Mouse (Mus musculus): ENCODE results near the gene Ulk1. TPM values are rescaled to one million over a fixed set of nuclear protein-coding genes. Genes with fewer than 3 reads are reported as not detected.

Ulk1 gene
- polyA plus RNA-seq, 1 experiment from 2014 or later, result 27.4 TPM

DNA sequence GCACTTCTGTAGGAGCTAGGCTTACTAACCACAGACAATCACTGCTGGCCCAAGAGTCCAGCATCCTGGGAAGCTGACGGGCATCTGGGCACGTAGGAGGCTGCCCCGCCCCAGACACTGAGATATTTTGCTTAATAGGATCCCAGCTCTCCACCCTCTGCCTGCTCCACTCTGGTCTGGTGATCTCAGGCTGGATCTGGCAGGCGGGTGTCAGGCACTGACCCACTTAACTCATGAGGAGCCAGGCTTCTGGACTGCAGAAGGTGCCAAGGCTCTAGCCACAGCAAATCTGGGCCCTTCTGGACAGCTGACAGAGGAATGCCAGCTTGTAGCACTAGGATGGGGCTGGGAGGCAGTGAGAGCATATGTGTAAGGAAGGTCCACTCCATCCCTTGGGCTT is 7.7 kb downstream of the Ulk1 start:
- H3K4me1 ChIP-seq (ENCODE audit: control insufficient read depth, insufficient read depth, low read length), result no peaks in the 10 kb centered on the region; the same call in 1 of the 2 replicates
- ATAC-seq (replicated peaks; ENCODE audit: insufficient number of reproducible peaks, low FRiP score, low TSS enrichment, low read depth), result no peak
- H3K27me3 ChIP-seq (ENCODE audit: control insufficient read depth, insufficient read depth, low read length), result no peaks in the 10 kb centered on the region
- no peak overlapping the region for H3K4me2 ChIP-seq (ENCODE audit: low read depth, low read length)
- peaks cover 8% of the 10 kb centered on the region for H3K36me3 ChIP-seq (replicated peaks; ENCODE audit: control insufficient read depth, insufficient read depth, low read depth, low read length)
- DNase-seq (ENCODE audit: low spot score), result no peak
- 81% methylated on average over 4 of the region's 4 CpGs for WGBS
- no peak overlapping the region for H3K4me3 ChIP-seq (ENCODE audit: low read depth, low read length)
- no peaks in the 10 kb centered on the region for H3K9me3 ChIP-seq (replicated peaks; ENCODE audit: control insufficient read depth, low read length)
- H3K27ac ChIP-seq (replicated peaks; ENCODE audit: low read depth, low read length), result no peak overlapping the region
- H3K9ac ChIP-seq (replicated peaks; ENCODE audit: low read length), result no peak overlapping the region

DNA sequence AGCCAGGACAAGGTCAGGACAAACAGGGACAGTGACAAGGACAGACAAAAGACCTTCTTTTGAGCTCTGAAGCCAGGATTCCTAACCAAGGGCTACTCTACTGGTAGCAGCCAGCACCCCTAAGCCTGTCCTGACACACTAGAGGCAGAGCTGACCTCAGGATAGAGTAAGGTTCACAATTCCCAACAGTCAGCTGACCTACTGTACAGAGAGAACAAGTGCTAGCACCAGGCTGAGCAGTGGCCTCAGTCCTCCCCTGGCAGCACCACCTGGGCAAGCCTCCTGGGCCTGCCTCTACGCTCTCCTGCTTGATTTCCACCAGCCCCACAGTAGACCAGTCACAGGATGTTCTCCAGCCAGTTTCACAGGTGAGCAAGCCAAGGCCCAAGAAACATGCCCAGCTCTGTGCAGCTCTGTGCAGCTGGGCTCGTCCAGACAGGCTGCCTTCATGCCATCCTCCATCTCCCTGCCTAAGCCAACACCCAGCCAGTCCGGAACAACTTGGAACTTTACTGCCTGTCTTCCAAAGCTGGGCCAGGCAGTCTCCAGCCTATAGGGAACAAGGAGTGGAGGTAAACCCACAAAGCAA is 8.8 kb downstream of the Ulk1 start:
- no peak for DNase-seq (ENCODE audit: low spot score)
- Histone ChIP-seq H3K9me3 (replicated peaks; ENCODE audit: control insufficient read depth, low read length) (no peaks in the 10 kb centered on the region), H3K4me1 (ENCODE audit: control insufficient read depth, insufficient read depth, low read length) (no peaks in the 10 kb centered on the region), H3K9ac (replicated peaks; ENCODE audit: low read length) (no peak overlapping the region), H3K27me3 (ENCODE audit: control insufficient read depth, insufficient read depth, low read length) (no peaks in the 10 kb centered on the region), H3K36me3 (replicated peaks; ENCODE audit: control insufficient read depth, insufficient read depth, low read depth, low read length) (peaks cover 9% of the 10 kb centered on the region), H3K27ac (replicated peaks; ENCODE audit: low read depth, low read length) (no peak overlapping the region), H3K4me2 (ENCODE audit: low read depth, low read length) (no peak overlapping the region), H3K4me3 (ENCODE audit: low read depth, low read length) (no peak overlapping the region)
- WGBS, result 81% methylated on average over 3 of the region's 3 CpGs
- ATAC-seq (replicated peaks; ENCODE audit: insufficient number of reproducible peaks, low FRiP score, low TSS enrichment, low read depth), result no peak

DNA sequence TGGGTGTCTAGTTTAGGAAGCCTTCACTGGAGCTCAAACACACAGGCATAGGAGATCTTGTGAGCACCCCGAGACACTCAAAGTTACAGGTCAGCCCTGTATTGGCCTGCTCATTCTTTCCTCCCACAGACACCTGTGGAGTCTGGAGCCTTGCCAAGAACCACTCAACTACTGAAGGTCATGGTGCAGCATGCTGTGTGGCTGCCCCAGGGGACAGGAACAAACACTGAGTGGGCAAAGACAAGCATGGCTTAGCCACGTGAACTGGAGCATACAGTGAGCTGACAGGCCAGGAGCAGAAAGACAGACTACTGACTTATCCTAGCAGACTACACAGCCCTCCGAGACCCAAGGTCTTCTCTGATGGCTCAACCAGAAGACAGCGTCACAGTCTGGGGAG is 12.2 kb downstream of the Ulk1 start:
- no peak for ATAC-seq (replicated peaks; ENCODE audit: insufficient number of reproducible peaks, low FRiP score, low TSS enrichment, low read depth)
- no peak overlapping the region for H3K9ac ChIP-seq (replicated peaks; ENCODE audit: low read length)
- no peak overlapping the region for H3K4me3 ChIP-seq (ENCODE audit: low read depth, low read length)
- H3K4me1 ChIP-seq (ENCODE audit: control insufficient read depth, insufficient read depth, low read length), result no peaks in the 10 kb centered on the region
- H3K4me2 ChIP-seq (ENCODE audit: low read depth, low read length), result no peak overlapping the region
- no peak overlapping the region for H3K27ac ChIP-seq (replicated peaks; ENCODE audit: low read depth, low read length)
- no peaks in the 10 kb centered on the region for H3K27me3 ChIP-seq (ENCODE audit: control insufficient read depth, insufficient read depth, low read length)
- no peaks in the 10 kb centered on the region for H3K9me3 ChIP-seq (replicated peaks; ENCODE audit: control insufficient read depth, low read length)
- DNase-seq (ENCODE audit: low spot score), result no peak
- H3K36me3 ChIP-seq (replicated peaks; ENCODE audit: control insufficient read depth, insufficient read depth, low read depth, low read length), result peaks cover 19% of the 10 kb centered on the region
- WGBS, result 90% methylated on average over 4 of the region's 4 CpGs

DNA sequence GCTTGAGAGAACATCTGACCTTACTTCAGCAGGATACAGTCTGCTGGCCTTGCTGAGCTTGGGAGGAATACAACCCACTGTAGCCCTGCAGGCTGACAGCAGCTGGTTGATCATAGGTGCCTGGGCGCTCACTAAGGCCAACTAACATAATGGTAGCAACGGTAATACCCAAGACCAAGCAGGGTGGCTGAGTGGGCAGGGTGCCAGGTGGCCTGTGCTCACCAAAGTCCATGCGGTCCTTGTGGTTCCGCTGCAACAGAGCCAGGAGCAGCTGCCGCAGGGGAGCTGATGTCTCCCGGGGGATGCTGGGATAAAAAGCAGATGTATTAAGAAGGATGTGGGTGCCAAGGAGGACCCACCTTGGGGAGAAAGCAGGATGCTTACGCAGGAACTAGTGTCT is 15.5 kb downstream of the Ulk1 start:
- DNase-seq (ENCODE audit: low spot score) (no peak), ATAC-seq (replicated peaks; ENCODE audit: insufficient number of reproducible peaks, low FRiP score, low TSS enrichment, low read depth) (no peak)
- WGBS, result 94% methylated on average over 7 of the region's 7 CpGs
- no peak overlapping the region for H3K9ac ChIP-seq (replicated peaks; ENCODE audit: low read length)
- no peaks in the 10 kb centered on the region for H3K4me1 ChIP-seq (ENCODE audit: control insufficient read depth, insufficient read depth, low read length)
- no peak overlapping the region for H3K4me3 ChIP-seq (ENCODE audit: low read depth, low read length)
- no peaks in the 10 kb centered on the region for H3K9me3 ChIP-seq (replicated peaks; ENCODE audit: control insufficient read depth, low read length)
- H3K27ac ChIP-seq (replicated peaks; ENCODE audit: low read depth, low read length), result no peak overlapping the region
- peaks cover 35% of the 10 kb centered on the region for H3K36me3 ChIP-seq (replicated peaks; ENCODE audit: control insufficient read depth, insufficient read depth, low read depth, low read length)
- H3K4me2 ChIP-seq (ENCODE audit: low read depth, low read length), result no peak overlapping the region
- no peaks in the 10 kb centered on the region for H3K27me3 ChIP-seq (ENCODE audit: control insufficient read depth, insufficient read depth, low read length)

DNA sequence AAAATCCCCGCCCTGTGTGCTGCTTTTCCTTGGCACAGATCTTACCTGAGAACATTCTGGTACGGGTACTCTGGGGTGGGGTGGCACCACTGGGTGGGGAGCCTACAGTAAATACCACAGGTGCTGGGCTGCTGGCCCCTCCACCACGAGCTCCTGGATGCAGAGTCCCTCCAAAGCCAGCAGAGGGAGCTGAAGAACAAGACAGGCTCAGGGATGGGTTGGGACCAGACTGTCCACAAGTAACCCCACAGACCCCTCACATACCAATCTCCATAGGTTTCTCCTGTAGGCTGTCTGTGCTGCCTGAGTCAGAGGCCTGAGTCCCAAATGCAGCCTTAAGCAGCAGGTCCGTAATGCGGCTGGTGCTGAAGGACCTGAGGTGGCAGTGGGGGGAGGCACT is 21.2 kb downstream of the Ulk1 start:
- Histone ChIP-seq H3K4me2 (ENCODE audit: low read depth, low read length) (no peak overlapping the region), H3K36me3 (replicated peaks; ENCODE audit: control insufficient read depth, insufficient read depth, low read depth, low read length) (peaks cover 26% of the 10 kb centered on the region), H3K9ac (replicated peaks; ENCODE audit: low read length) (no peak overlapping the region), H3K27me3 (ENCODE audit: control insufficient read depth, insufficient read depth, low read length) (no peaks in the 10 kb centered on the region), H3K4me1 (ENCODE audit: control insufficient read depth, insufficient read depth, low read length) (no peaks in the 10 kb centered on the region), H3K9me3 (replicated peaks; ENCODE audit: control insufficient read depth, low read length) (no peaks in the 10 kb centered on the region), H3K4me3 (ENCODE audit: low read depth, low read length) (no peak overlapping the region), H3K27ac (replicated peaks; ENCODE audit: low read depth, low read length) (no peak overlapping the region)
- WGBS, result 67% methylated on average over 5 of the region's 5 CpGs
- ATAC-seq (replicated peaks; ENCODE audit: insufficient number of reproducible peaks, low FRiP score, low TSS enrichment, low read depth), result peak; percentile 49; the same call in 1 of the 2 replicates
- peak; percentile 71 for DNase-seq (ENCODE audit: low spot score)

DNA sequence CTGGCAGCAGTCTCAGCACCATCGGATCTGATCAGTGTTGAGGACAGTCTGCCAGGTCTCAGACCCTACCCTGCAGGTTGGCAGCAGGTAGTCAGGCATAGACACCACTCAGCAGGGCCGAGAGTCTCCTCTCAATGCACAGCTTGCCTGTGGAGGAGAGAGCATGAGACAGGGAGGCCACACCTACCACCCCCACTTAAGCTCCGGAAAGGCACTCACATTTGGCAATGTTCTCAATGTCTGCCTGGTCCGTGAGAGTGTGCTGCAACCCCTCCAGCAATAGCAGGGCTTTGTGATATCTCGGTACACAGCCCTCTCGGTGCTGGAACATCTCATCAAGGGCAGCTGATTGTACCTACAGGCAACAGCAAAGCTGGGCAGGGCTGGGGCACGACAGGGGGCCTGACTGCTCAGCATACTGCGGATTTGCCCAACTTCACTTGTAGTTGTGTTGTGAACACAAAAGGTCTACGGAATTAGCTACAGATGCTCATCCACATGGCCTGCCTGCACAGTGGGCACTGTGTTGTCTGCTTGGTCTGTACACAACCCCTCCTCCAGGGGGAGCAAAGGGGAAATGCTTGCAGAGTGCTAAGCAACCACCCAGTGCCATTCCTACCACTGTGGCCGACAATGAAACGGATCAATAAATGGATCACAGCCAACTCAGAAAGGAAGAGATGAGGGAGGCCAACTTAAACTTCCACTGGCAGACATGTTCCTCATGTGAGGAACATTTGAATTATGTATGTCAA is 23.6 kb downstream of the Ulk1 start:
- no peaks in the 10 kb centered on the region for H3K27me3 ChIP-seq (ENCODE audit: control insufficient read depth, insufficient read depth, low read length)
- H3K4me3 ChIP-seq (ENCODE audit: low read depth, low read length), result no peak overlapping the region
- DNase-seq (ENCODE audit: low spot score) (no peak), ATAC-seq (replicated peaks; ENCODE audit: insufficient number of reproducible peaks, low FRiP score, low TSS enrichment, low read depth) (no peak)
- H3K9me3 ChIP-seq (replicated peaks; ENCODE audit: control insufficient read depth, low read length), result no peaks in the 10 kb centered on the region
- H3K36me3 ChIP-seq (replicated peaks; ENCODE audit: control insufficient read depth, insufficient read depth, low read depth, low read length), result peaks cover 15% of the 10 kb centered on the region
- 83% methylated on average over 11 of the region's 11 CpGs for WGBS
- H3K9ac ChIP-seq (replicated peaks; ENCODE audit: low read length), result no peak overlapping the region
- no peak overlapping the region for H3K27ac ChIP-seq (replicated peaks; ENCODE audit: low read depth, low read length)
- H3K4me2 ChIP-seq (ENCODE audit: low read depth, low read length), result no peak overlapping the region
- H3K4me1 ChIP-seq (ENCODE audit: control insufficient read depth, insufficient read depth, low read length), result no peaks in the 10 kb centered on the region

DNA sequence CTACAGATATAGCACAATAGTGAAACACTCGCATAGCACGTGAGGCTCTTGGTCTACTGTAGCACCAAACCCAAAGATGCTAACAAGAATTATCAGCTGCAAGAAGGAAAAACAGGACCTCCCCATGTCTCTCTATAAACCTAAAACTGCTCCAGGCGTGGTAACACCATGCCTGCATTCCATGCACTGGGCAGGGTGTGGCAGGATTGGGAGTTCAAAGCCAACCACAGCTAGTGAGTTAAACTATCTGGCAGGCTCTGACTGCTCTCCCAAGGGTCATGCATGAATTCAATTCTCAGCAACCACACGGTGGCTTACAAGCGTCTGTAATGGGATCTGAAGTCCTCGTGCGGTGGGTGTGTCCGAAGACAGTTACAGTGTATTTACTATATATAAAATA is 26.7 kb downstream of the Ulk1 start:
- H3K4me1 ChIP-seq (ENCODE audit: control insufficient read depth, insufficient read depth, low read length), result no peaks in the 10 kb centered on the region
- no peak overlapping the region for H3K9ac ChIP-seq (replicated peaks; ENCODE audit: low read length)
- no peak overlapping the region for H3K4me2 ChIP-seq (ENCODE audit: low read depth, low read length)
- H3K27ac ChIP-seq (replicated peaks; ENCODE audit: low read depth, low read length), result no peak overlapping the region
- DNase-seq (ENCODE audit: low spot score) (no peak), ATAC-seq (replicated peaks; ENCODE audit: insufficient number of reproducible peaks, low FRiP score, low TSS enrichment, low read depth) (no peak)
- H3K4me3 ChIP-seq (ENCODE audit: low read depth, low read length), result no peak overlapping the region
- peaks cover 10% of the 10 kb centered on the region for H3K36me3 ChIP-seq (replicated peaks; ENCODE audit: control insufficient read depth, insufficient read depth, low read depth, low read length)
- H3K27me3 ChIP-seq (ENCODE audit: control insufficient read depth, insufficient read depth, low read length), result no peaks in the 10 kb centered on the region
- WGBS, result 80% methylated on average over 8 of the region's 8 CpGs
- no peaks in the 10 kb centered on the region for H3K9me3 ChIP-seq (replicated peaks; ENCODE audit: control insufficient read depth, low read length)

DNA sequence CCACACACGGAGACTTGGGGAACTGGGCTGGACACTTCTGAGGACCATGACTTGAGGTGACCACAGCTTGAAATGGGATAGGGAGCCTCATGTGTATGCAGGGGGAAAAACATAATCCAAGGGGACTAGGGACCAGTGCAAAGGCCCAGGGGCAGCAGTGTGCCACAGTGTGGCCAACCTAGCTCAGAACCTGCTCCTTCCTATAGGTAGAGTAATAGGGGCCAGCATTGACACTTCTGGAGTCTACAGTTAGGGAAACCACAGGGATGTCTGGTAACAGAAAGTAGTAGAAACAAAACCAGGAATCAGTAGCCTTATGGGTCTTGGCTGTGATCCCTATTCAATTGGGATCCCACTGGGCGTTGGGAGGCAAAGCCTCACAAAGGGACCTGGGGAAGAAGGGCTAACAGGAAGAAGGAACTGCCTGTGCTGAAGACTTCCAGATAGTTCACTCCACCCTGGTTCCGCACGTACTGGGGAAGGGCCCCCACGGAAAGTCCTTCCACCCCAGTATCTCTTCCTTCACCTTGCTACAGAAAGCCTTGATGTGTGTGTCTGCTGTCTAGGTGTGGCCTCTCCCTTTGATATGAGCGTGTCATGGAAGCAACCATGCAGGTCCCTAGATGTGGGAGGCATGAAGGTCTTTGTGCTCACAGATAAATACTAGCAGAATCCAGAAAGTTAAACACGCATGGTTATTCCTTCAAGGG is 28.2 kb downstream of the Ulk1 start:
- Histone ChIP-seq H3K4me1 (ENCODE audit: control insufficient read depth, insufficient read depth, low read length) (no peaks in the 10 kb centered on the region), H3K4me2 (ENCODE audit: low read depth, low read length) (no peak overlapping the region), H3K4me3 (ENCODE audit: low read depth, low read length) (no peak overlapping the region), H3K27ac (replicated peaks; ENCODE audit: low read depth, low read length) (no peak overlapping the region), H3K36me3 (replicated peaks; ENCODE audit: control insufficient read depth, insufficient read depth, low read depth, low read length) (peaks cover 10% of the 10 kb centered on the region), H3K9ac (replicated peaks; ENCODE audit: low read length) (no peak overlapping the region), H3K9me3 (replicated peaks; ENCODE audit: control insufficient read depth, low read length) (no peaks in the 10 kb centered on the region), H3K27me3 (ENCODE audit: control insufficient read depth, insufficient read depth, low read length) (no peaks in the 10 kb centered on the region)
- DNase-seq (ENCODE audit: low spot score) (no peak), ATAC-seq (replicated peaks; ENCODE audit: insufficient number of reproducible peaks, low FRiP score, low TSS enrichment, low read depth) (no peak)
- 74% methylated on average over 7 of the region's 7 CpGs for WGBS

Data from embryonic facial prominence, embryonic 11.5 days (tissue).